Mouse (Mus musculus): ENCODE results near the gene Hist1h2ai.

The Hist1h2ai gene

DNA sequence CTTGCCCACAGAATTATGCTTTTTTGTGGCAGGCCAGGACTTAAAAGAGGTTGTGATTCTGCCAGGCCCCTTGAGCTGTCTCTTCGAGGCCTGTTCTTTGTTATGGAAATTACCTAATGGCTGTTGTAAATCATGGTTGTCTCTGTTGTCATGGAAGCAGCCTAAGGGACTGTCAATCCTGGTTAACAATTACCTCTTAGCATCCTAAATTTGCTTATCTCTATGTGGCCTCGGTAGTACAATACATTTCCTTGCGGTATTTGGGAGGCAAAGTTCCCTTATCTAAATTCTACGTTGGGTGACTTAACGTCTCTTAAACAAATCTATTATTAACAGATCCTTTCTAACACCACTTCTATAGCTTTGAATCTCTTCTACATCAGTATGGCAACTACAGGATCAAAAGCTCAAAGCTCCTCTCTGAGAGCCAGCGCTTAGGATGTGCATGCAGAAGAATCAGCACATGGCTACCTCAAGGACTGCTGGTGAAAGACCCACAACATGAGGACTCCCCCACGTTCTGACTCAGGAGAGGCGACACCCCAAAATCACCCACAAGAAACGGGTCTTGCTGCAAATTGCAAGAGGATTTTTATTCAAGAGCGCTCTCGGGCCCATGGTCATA lies 11.8 kb downstream of the Hist1h2ai start:
- DNase-seq (ENCODE audit: low read depth), result no peak

DNA sequence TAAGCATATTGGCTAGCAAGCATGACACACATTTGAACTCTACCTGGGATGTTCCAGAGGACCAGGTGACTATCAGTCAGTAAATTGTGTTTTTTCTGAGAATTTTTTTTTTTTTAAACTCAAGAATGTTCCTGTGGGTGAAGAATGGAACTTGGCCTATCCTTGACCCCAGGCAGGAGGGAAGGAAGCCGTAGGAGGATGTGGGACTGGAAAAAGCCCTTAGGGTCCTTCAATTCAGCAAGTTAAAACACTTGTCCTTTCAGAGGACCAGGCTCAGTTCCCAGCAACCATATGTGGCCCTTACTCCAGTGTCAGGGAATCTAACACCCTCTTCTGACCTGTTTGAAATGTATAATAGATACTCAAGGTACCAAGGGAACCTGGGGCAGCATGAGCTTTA lies 13.3 kb downstream of the Hist1h2ai start:
- DNase-seq (ENCODE audit: low read depth), result no peak

DNA sequence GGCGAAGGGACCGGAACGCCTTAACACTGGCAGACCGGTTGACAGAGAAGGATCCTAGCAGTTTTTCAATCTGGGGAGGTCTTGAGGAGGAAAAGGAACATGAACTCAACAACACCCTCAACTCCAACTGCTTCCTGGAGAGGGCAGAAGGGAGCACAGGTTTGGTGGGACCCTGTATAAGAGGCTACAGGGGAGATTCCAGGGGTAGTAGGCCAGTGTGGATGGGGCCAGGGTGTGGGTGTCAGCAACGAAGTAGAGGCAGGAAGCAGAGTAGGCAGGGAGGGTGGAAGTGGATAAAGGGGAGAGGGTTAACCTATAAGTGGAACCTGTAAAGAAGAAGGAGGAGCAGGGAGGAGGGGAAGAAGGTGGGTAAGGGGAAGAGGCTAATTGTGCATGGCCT lies 17.2 kb downstream of the Hist1h2ai start:
- DNase-seq (ENCODE audit: low read depth), result peak; percentile 31

DNA sequence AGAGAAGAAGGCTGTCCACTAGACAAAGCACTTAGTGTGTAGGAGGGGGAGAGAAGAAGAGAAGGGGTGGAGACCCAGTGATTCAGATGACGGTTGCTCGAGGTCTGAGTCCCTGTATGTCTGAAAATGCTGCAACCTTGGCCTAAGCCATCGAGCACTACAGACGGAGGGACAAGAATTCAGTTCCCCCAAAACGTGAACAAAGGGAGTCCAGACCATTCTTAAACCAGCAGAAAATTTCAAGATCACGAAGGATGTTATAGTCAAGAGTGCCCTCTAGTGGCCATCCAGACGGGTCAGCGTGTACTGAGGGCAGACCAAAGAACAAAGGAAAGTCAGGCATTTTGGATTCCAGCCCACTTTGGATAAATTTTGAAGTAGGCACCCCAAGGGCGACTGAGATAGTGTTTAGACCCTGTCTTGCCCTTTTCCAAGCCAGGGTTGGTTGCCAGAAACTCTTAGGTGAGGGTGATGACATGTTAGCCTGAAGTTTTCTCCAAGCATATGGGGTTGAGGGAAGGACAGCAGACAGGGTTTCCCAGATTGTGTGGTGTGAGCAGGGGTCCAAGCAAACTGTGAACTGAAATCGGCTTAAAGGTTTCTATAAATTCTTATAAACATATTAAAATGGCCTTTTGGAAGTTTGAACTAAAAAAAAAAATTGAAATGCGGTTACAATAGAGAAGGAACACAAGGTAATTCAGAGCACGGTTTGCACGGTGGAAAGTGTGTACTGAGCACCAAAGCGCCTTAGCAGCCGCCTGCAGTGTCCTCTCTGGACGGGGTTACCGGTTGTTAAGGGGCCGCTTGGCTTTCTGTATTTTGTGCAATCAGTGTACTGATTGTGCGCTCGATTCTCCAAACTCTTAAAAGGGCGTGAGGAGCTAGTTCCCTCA lies 18.0 kb downstream of the Hist1h2ai start:
- peak; percentile 92 for DNase-seq (ENCODE audit: low read depth)

DNA sequence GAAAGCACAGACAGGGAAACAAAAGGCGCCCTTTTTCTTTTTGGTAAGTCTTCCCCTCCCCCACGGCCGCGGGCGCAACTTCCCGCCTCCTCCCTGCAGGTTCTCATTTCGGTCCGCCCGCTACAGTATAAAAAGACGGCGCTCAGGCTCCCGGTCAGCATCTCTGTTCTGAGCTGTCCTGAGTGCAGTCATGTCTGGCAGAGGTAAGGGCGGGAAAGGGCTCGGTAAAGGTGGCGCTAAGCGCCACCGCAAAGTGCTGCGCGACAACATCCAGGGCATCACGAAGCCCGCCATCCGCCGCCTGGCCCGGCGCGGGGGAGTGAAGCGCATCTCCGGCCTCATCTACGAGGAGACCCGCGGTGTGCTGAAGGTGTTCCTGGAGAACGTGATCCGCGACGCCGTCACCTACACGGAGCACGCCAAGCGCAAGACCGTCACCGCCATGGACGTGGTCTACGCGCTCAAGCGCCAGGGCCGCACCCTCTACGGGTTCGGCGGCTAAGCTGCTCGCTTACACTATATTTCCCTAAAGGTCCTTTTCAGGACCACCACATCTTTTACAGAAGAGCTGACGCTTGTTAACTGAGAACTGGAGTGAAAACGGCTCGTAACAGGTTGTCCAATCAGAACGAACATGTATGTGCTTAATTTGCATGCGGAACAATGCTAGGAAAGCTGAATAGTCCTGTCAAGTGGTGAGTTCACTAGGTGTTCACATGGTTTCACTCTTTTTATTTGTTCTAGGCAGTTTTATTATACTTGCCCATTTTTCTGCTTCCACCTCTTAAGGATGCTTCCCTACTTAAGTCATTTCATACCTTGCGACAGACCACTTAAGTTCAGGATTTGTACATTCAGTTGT lies 18.9 kb downstream of the Hist1h2ai start, which contains the start of gene Hist1h4j:
Hist1h4j (plus strand) TSS at position 159 of the 862 bp plus-strand sequence.
- peak; percentile 89 for DNase-seq (ENCODE audit: low read depth)

DNA sequence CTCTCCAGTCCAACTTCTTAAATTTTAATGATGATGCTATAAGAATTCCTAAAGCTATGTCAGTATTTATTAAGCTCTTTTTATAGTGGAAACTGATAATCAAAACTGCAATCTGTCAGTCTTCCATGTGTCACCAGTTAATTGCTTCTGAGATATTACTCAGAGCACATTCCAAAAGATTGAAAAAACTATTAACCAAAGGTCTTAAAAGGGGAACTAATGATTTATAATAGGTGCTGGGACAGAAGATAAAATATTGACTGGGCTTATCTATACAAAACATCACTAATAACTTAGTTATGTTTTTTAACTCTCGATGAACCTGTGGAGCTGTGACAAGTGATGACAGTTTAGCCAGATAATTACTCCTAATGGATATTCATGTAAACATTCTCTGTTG lies 28.8 kb downstream of the Hist1h2ai start:
- no peak for DNase-seq (ENCODE audit: low read depth)

DNA sequence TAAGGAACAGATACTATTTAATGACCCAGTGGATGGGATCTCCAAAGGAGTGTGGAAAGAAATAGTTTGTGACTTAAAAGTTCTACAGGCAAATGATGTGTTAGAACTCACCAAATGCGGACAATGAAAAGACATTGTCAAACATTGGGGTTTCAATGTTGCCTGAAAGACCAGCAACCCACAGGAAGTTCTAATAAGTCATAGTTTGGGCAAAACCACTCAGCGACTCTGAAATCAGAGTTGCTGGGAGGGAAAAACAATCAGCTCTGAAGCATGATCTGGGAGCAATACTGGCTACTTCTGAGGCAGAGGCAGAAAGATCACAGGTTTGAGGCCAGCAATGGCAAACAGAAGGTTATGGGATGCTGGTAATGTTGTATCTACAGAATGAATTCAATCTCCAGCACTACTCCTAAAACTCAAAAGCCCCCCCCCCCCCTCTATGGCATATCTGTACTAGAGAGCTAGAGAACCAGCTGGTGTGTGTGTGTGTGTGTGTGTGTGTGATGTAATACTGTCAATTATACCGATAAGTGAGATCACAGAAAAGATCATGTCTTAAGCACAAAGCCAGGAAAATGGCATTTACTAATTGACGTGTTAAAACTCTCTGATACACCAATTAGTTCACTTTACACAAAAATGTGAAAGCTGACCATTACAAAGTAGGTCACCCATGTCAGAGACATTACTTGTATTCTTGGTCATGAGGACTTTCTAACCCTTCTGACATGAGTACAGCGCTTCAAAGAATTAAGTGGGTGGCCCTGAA lies 33.4 kb downstream of the Hist1h2ai start:
- DNase-seq (ENCODE audit: low read depth), result peak; percentile 69

DNA sequence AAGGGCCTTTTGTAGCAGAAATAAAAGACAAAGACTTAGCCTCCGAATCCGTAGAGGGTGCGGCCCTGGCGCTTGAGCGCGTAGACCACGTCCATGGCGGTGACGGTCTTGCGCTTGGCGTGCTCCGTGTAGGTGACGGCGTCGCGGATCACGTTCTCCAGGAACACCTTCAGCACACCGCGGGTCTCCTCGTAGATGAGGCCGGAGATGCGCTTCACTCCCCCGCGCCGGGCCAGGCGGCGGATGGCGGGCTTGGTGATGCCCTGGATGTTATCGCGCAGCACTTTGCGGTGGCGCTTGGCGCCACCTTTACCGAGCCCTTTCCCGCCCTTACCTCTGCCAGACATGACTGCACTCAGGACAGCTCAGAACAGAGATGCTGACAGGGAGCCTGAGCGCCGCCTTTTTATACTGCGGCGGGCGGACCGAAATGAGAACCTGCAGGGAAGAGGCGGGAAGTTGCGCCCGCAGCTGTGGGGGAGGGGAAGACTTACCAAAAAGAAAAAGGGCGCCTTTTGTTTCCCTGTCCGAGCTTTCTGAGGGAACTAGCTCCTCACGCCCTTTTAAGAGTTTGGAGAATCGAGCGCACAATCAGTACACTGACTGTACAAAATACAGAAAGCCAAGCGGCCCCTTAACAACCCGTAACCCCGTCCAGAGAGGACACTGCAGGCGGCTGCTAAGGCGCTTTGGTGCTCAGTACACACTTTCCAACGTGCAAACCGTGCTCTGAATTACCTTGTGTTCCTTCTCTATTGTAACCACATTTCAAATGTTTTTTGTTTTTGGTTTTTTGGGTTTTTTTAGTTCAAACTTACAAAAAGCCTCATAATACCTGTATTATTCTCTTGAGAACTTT lies 34.2 kb downstream of the Hist1h2ai start, which contains the start of gene Hist1h4k:
Hist1h4k (minus strand) TSS at position 347 of the 859 bp plus-strand sequence.
- peak; percentile 91 for DNase-seq (ENCODE audit: low read depth)

DNA sequence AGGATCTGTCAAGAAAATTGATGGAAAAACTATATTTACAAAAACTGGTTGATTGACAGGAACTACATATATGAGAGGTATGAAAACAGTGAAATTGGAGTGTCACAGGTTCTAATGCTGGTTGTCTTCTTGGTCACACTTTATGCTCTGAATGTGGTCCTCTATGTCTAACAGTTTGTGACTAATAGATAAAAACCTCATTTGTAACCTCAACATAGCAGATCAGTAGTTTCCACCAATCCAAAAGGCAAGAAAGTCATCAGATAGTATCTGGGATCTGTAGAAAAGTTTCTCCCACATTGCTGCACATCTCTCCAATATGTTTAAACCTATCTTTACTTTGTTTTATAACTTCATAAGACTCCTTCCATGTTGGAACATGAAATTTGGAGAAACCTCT lies 35.2 kb downstream of the Hist1h2ai start:
- peak; percentile 35 for DNase-seq (ENCODE audit: low read depth)

DNA sequence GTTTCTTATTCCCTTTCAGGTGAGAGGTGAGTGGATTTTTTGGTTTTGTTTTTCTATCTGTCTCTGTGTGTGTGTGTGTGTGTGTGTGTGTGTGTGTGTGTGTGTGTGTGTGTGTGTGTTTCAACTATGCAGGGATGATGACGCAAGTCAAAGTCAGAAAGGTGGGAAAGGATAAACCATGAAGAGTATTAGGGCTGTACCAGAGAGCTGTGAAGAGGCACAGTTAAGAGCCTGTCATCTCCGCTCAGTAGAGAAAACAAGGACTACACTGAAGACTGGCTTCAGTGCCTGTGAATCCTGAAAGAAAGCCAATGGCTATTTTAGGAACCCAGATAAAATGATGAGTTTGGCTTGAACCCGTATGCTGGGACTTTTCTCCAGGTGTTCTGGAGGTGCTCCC lies 35.6 kb downstream of the Hist1h2ai start:
- DNase-seq (ENCODE audit: low read depth), result no peak

DNA sequence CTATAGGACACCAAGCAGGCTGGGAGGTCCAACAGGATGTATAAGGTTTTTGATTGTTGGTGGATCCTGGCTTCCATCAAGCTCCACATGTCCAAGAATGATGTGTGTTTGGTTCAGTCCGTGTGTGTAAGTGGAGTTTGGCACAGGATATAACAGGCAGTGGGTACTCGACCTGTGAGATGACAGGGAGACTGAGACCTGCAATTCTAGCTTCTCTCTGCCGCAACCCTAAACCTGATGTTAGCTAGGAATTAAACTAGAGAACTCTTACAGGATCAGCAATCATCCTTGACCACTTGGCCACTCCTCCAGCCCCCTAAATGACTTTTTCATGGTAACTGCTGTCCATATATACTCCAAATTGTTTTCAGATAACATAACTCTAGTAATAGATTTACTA lies 36.1 kb downstream of the Hist1h2ai start:
- peak; percentile 47 for DNase-seq (ENCODE audit: low read depth)

DNA sequence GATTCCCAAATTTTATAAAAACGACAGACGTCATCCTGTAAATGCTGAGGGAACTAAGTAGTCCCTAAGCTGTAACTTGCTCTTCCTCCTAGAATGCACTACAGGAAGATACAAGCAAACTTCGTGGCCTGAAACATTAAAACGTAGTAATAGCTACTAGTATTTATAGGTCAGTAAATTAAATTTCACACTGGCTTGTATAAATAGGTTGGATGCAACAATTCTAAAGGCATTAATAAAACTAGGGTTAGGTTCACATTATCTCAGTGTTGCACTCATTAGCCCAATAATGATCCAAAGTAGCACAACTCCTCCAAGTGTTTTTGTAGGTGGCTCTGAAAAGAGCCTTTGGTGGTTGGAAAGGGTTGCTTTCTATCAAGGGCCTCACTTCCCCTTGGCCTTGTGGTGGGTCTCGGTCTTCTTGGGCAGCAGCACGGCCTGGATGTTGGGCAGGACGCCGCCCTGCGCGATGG lies 36.9 kb downstream of the Hist1h2ai start:
- DNase-seq (ENCODE audit: low read depth), result peak; percentile 67

DNA sequence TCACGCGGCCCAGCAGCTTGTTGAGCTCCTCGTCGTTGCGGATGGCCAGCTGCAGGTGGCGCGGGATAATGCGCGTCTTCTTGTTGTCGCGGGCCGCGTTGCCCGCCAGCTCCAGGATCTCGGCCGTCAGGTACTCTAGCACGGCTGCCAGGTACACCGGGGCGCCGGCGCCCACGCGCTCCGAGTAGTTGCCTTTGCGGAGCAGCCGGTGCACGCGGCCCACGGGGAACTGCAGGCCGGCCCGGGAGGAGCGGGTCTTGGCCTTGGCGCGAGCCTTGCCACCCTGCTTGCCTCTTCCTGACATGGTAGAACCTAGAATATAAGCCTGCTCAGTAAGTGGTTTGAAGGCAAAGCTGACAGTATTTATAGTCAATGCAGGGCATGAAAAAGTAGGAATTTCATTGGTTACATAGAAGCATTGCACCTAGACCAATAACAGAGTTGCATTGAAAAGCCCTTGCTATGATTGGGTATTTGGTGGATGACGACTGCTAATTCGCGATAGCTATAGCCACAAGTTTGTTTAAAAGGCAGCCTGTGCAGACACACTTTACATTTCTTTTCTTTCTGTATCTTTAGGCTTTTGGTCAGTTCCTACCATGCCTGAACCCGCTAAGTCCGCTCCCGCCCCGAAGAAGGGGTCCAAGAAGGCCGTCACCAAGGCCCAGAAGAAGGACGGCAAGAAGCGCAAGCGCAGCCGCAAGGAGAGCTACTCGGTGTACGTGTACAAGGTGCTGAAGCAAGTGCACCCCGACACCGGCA lies 37.5 kb downstream of the Hist1h2ai start, which contains the start of the genes Hist1h2ak and Hist1h2bn:
Hist1h2ak (minus strand) TSS at position 304 of the 762 bp plus-strand sequence.
Hist1h2bn (plus strand) TSS at position 600 of the 762 bp plus-strand sequence.
- DNase-seq (ENCODE audit: low read depth), result peak; percentile 94

DNA sequence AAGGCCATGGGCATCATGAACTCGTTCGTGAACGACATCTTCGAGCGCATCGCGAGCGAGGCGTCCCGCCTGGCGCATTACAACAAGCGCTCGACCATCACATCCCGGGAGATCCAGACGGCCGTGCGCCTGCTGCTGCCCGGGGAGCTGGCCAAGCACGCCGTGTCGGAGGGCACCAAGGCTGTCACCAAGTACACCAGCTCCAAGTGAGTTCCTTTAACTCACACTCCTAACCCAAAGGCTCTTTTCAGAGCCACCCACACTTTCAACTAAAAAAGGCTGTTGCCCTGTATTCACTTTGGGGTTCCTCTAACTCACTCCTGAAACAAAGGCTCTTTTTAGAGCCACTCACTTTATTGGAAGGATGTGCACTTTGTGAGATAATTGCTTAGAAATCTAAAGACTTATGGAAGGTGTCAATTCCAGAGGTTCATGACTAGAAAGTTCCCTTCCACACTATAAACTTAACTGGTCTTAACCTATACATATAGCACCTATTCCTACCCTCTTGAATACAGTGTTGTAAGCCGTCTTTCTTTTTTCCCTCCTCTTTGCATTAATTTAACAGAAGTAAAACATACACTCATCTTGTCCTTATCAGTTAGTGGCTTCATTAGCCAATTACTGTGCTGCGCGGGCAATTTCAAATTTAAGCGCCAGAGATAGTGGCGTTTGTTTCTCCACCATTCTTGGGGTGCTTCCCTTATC lies 38.2 kb downstream of the Hist1h2ai start:
- DNase-seq (ENCODE audit: low read depth), result peak; percentile 81

DNA sequence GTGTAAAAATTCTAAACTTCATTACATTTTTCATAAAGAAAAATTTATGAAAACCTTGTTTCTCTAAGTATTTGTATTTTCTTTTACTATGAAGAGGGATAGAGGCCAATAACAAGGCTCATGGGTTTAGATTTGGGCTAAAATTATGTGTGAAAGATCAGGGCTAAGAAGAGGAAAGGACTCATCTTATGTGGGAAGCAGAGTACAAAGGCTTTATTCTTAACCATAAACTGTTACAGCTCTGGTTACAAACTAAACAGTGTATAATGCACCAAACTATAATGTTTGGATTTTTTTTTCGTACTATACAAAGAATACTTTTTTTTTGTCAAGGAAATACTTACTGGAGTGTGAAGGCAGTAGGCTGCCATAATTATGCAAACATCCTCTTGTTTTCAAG lies 39.5 kb downstream of the Hist1h2ai start:
- no peak for DNase-seq (ENCODE audit: low read depth)

All from induced T-regulatory cell, adult 2 months (primary cell).